Comparison of ENCODE assay signal across 15 mouse cellular contexts in genomic region chr6:146530363-146530762, GRCm38 (mm10). TPM values are rescaled to one million over a fixed set of nuclear protein-coding genes. Genes with fewer than 3 reads are reported as not detected.
DNase-seq lines count a peak whose midpoint lies in the region; ATAC-seq and TF ChIP-seq lines count a peak whose summit lies in the region.
"Had no signal": no experiment of that assay in that cellular context is flagged by ENCODE, and none has a peak within 500 bp of the region (broad histone marks: within the 10 kb centered on the region; RNA-seq: fewer than 3 reads in every experiment).

No protein-coding gene starts in this region.

- DNase-seq in heart, postnatal 10 days: no peak
- DNase-seq in lung, embryonic 14.5 days: no peak
- DNase-seq in lung, postnatal 14 days: no peak
- DNase-seq in left cerebral cortex, postnatal 10 days (ENCODE audit: extremely low spot score in 1 of 2, low spot score in 2 of 2): no peak
- DNase-seq: adrenal gland, adult 8-10 months; cerebellum, adult 2 months; gastrocnemius, postnatal 25 days had no signal

- intact Hi-C loops in heart, postnatal 10 days (cut with DNase I): no loop called here
- intact Hi-C loops in left cerebral cortex, postnatal 10 days (cut with DNase I): no loop called here

- H3K9ac ChIP-seq in heart, embryonic 16.5 days (ENCODE audit: low read length): no peak overlapping the region
- H3K9ac ChIP-seq in lung, embryonic 14.5 days: no peak overlapping the region
- no peak overlapping the region for H3K9ac ChIP-seq in intestine, embryonic 15.5 days
- no peak overlapping the region for H3K9ac ChIP-seq in liver, embryonic 16.5 days (ENCODE audit: low read depth, low read length)
- H3K9ac ChIP-seq: embryonic facial prominence, embryonic 15.5 days; forebrain, embryonic 12.5 days; hindbrain, embryonic 13.5 days; neural tube, embryonic 13.5 days had no signal

- ATAC-seq in heart, embryonic 16.5 days (replicated peaks; ENCODE audit: extremely low read depth, insufficient read depth, low FRiP score): peak; percentile 63
- peak; percentile 75 for ATAC-seq in lung, embryonic 14.5 days (ENCODE audit: insufficient read depth)
- peak; percentile 71 for ATAC-seq in intestine, embryonic 15.5 days
- 0 out of 2 replicates have a peak, but pooled peaks have one; percentile 9 for ATAC-seq in liver, embryonic 16.5 days (ENCODE audit: low read depth)
- ATAC-seq: CD4-positive, CD25-positive, alpha-beta regulatory T cell, adult 4 months had no signal

- no peak overlapping the region for H3K4me2 ChIP-seq in heart, embryonic 16.5 days (ENCODE audit: low read depth, low read length)
- H3K4me2 ChIP-seq in lung, embryonic 14.5 days: no peak overlapping the region
- H3K4me2 ChIP-seq in intestine, embryonic 15.5 days (replicated peaks): no peak overlapping the region
- H3K4me2 ChIP-seq in liver, embryonic 16.5 days (ENCODE audit: low read depth, low read length): no peak overlapping the region
- H3K4me2 ChIP-seq: embryonic facial prominence, embryonic 15.5 days; forebrain, embryonic 12.5 days; hindbrain, embryonic 13.5 days; neural tube, embryonic 13.5 days had no signal

- no peak overlapping the region for H3K4me3 ChIP-seq in heart, embryonic 16.5 days (ENCODE audit: low read length)
- no peak overlapping the region for H3K4me3 ChIP-seq in lung, embryonic 14.5 days (ENCODE audit: low read depth, low read length)
- no peak overlapping the region for H3K4me3 ChIP-seq in intestine, embryonic 15.5 days (replicated peaks)
- H3K4me3 ChIP-seq in liver, embryonic 16.5 days (ENCODE audit: low read depth, low read length): no peak overlapping the region
- H3K4me3 ChIP-seq: embryonic facial prominence, embryonic 15.5 days; forebrain, embryonic 12.5 days; hindbrain, embryonic 13.5 days; neural tube, embryonic 13.5 days had no signal

- no peaks in the 10 kb centered on the region for H3K36me3 ChIP-seq in heart, embryonic 16.5 days (ENCODE audit: control insufficient read depth, insufficient read depth)
- no peaks in the 10 kb centered on the region for H3K36me3 ChIP-seq in lung, embryonic 14.5 days (ENCODE audit: insufficient read depth)
- no peaks in the 10 kb centered on the region for H3K36me3 ChIP-seq in intestine, embryonic 15.5 days
- no peaks in the 10 kb centered on the region for H3K36me3 ChIP-seq in liver, embryonic 16.5 days (ENCODE audit: control insufficient read depth, insufficient read depth)
- H3K36me3 ChIP-seq: embryonic facial prominence, embryonic 15.5 days; forebrain, embryonic 12.5 days; hindbrain, embryonic 13.5 days; neural tube, embryonic 13.5 days had no signal

- H3K27ac ChIP-seq in heart, embryonic 16.5 days (ENCODE audit: low read length): peak overlapping the region; percentile 75
- H3K27ac ChIP-seq in lung, embryonic 14.5 days (ENCODE audit: low read depth): peak overlapping the region; percentile 60; the same call in 1 of the 2 replicates
- H3K27ac ChIP-seq in intestine, embryonic 15.5 days: no peak overlapping the region
- no peak overlapping the region for H3K27ac ChIP-seq in liver, embryonic 16.5 days (ENCODE audit: low read length)
- H3K27ac ChIP-seq: embryonic facial prominence, embryonic 15.5 days; forebrain, embryonic 12.5 days; hindbrain, embryonic 13.5 days; neural tube, embryonic 13.5 days had no signal

- TF ChIP-seq CTCF in lung, embryonic 14.5 days (IDR thresholded peaks at IDR 0.05; ENCODE audit: low read depth): no peak

- H3K9me3 ChIP-seq in heart, embryonic 16.5 days (replicated peaks; ENCODE audit: control insufficient read depth, low read length): peaks cover under 1% of the 10 kb centered on the region; the same call in 1 of the 2 replicates
- H3K9me3 ChIP-seq in lung, embryonic 14.5 days (ENCODE audit: low read depth, low read length): no peaks in the 10 kb centered on the region
- no peaks in the 10 kb centered on the region for H3K9me3 ChIP-seq in intestine, embryonic 15.5 days
- no peaks in the 10 kb centered on the region for H3K9me3 ChIP-seq in liver, embryonic 16.5 days (replicated peaks; ENCODE audit: control insufficient read depth, low read length)
- H3K9me3 ChIP-seq: embryonic facial prominence, embryonic 15.5 days; forebrain, embryonic 12.5 days; hindbrain, embryonic 13.5 days; neural tube, embryonic 13.5 days had no signal

- H3K4me1 ChIP-seq in heart, embryonic 16.5 days (ENCODE audit: control insufficient read depth, insufficient read depth, low read length): no peaks in the 10 kb centered on the region; the same call in 1 of the 2 replicates
- no peaks in the 10 kb centered on the region for H3K4me1 ChIP-seq in lung, embryonic 14.5 days (ENCODE audit: insufficient read depth)
- H3K4me1 ChIP-seq in intestine, embryonic 15.5 days (replicated peaks): peaks cover 10% of the 10 kb centered on the region; the same call in 1 of the 2 replicates
- no peaks in the 10 kb centered on the region for H3K4me1 ChIP-seq in liver, embryonic 16.5 days (ENCODE audit: control insufficient read depth, low read depth, low read length)
- H3K4me1 ChIP-seq: embryonic facial prominence, embryonic 15.5 days; forebrain, embryonic 12.5 days; hindbrain, embryonic 13.5 days; neural tube, embryonic 13.5 days had no signal

- no peaks in the 10 kb centered on the region for H3K27me3 ChIP-seq in heart, embryonic 16.5 days (ENCODE audit: control insufficient read depth, insufficient read depth, low read length)
- no peaks in the 10 kb centered on the region for H3K27me3 ChIP-seq in lung, embryonic 14.5 days (ENCODE audit: insufficient read depth, low read length)
- H3K27me3 ChIP-seq in intestine, embryonic 15.5 days (replicated peaks): no peaks in the 10 kb centered on the region
- H3K27me3 ChIP-seq in liver, embryonic 16.5 days (ENCODE audit: control insufficient read depth, insufficient read depth, low read depth, low read length): no peaks in the 10 kb centered on the region
- H3K27me3 ChIP-seq: embryonic facial prominence, embryonic 15.5 days; forebrain, embryonic 12.5 days; hindbrain, embryonic 13.5 days; neural tube, embryonic 13.5 days had no signal

- WGBS in heart, embryonic 16.5 days: 65% methylated on average over 7 of the region's 7 CpGs
- 33% methylated on average over 7 of the region's 7 CpGs for WGBS in lung, embryonic 14.5 days
- 19% methylated on average over 7 of the region's 7 CpGs for WGBS in intestine, embryonic 15.5 days
- WGBS in liver, embryonic 16.5 days (ENCODE audit: insufficient replicate concordance): 40% methylated on average over 7 of the region's 7 CpGs

RNA-seq across cellular contexts. Expression of gene Itpr2, which starts 28.3 kb away (rescaled TPM):
- polyA plus RNA-seq in heart, embryonic 16.5 days (2015; fragmentation: Nextera tagmentation; extraction: Ambion mirVana): 39.4 and 49.4 TPM in 2 replicates
- total RNA-seq in heart, postnatal 10 days (2021): 10 to 100 TPM; 31.5 to 41.9 TPM
- 12.8 and 13.1 TPM in 2 replicates for polyA plus RNA-seq in lung, embryonic 14.5 days (2014; fragmentation: Nextera tagmentation; extraction: Ambion mirVana)
- polyA plus RNA-seq in intestine, embryonic 15.5 days (2015; fragmentation: Nextera tagmentation; extraction: Ambion mirVana): 8.8 and 10.0 TPM in 2 replicates
- polyA plus RNA-seq in liver, embryonic 16.5 days (2015; fragmentation: Nextera tagmentation; extraction: Ambion mirVana): 5.9 and 7.5 TPM in 2 replicates
- 10 to 100 TPM; 17.0 to 19.3 TPM for total RNA-seq in left cerebral cortex, postnatal 10 days (2021)

RNA-seq across cellular contexts. Expression of gene Fgfr1op2, which starts 46.6 kb away (rescaled TPM):
- 89.3 and 104 TPM in 2 replicates for polyA plus RNA-seq in heart, embryonic 16.5 days (2015; fragmentation: Nextera tagmentation; extraction: Ambion mirVana)
- total RNA-seq in heart, postnatal 10 days (2021): 10 to 100 TPM; 61.6 to 65.4 TPM
- 108 and 110 TPM in 2 replicates for polyA plus RNA-seq in lung, embryonic 14.5 days (2014; fragmentation: Nextera tagmentation; extraction: Ambion mirVana)
- polyA plus RNA-seq in intestine, embryonic 15.5 days (2015; fragmentation: Nextera tagmentation; extraction: Ambion mirVana): 89.5 and 91.2 TPM in 2 replicates
- polyA plus RNA-seq in liver, embryonic 16.5 days (2015; fragmentation: Nextera tagmentation; extraction: Ambion mirVana): 83.7 and 84.5 TPM in 2 replicates
- total RNA-seq in left cerebral cortex, postnatal 10 days (2021): 10 to 100 TPM; 47.2 to 50.3 TPM

RNA-seq across cellular contexts. Expression of gene Ints13, which starts 47.3 kb away (rescaled TPM):
- polyA plus RNA-seq in heart, embryonic 16.5 days (2015; fragmentation: Nextera tagmentation; extraction: Ambion mirVana): 51.0 and 59.1 TPM in 2 replicates
- total RNA-seq in heart, postnatal 10 days (2021): 10 to 100 TPM; 22.7 to 27.6 TPM
- 62.7 and 70.2 TPM in 2 replicates for polyA plus RNA-seq in lung, embryonic 14.5 days (2014; fragmentation: Nextera tagmentation; extraction: Ambion mirVana)
- polyA plus RNA-seq in intestine, embryonic 15.5 days (2015; fragmentation: Nextera tagmentation; extraction: Ambion mirVana): 55.0 and 59.7 TPM in 2 replicates
- 30.1 and 30.7 TPM in 2 replicates for polyA plus RNA-seq in liver, embryonic 16.5 days (2015; fragmentation: Nextera tagmentation; extraction: Ambion mirVana)
- 10 to 100 TPM; 29.4 to 34.4 TPM for total RNA-seq in left cerebral cortex, postnatal 10 days (2021)

Comparison
In these comparisons a context has a peak if more than half of its experiments do, and no peak if none do; other contexts are left out.
1. ATAC-seq: peak in every context shown above with its lines; median percentile 75 in lung, embryonic 14.5 days; 71 in intestine, embryonic 15.5 days; 63 in heart, embryonic 16.5 days; 9 in liver, embryonic 16.5 days.
2. H3K27ac ChIP-seq: peak in heart, embryonic 16.5 days (single experiment) and lung, embryonic 14.5 days (single experiment); none in intestine, embryonic 15.5 days (single experiment) and liver, embryonic 16.5 days (single experiment).